Mouse (Mus musculus): ENCODE measurements around the gene Gm17651.

Gene Gm17651

DNA sequence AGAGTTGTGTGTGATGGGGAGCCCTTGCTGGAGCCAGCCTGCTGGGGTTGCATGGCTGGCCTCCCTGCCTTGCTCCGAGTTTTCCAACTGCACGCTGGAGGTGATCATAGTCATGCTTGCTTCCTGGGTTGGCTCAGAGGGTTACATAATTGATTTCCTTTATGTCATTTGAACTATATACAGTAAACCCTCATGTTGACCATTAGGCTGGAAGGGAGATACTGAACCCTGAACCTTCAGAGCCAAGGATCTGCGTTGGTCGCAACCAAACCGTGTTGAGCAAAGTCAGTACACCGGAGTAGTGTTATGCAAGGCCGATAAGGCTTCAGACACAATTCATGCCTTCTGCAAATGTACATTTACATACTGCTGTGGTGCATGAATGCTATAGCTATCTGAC, 46.6 kb downstream of the Gm17651 start:
- DNase-seq: no peak

DNA sequence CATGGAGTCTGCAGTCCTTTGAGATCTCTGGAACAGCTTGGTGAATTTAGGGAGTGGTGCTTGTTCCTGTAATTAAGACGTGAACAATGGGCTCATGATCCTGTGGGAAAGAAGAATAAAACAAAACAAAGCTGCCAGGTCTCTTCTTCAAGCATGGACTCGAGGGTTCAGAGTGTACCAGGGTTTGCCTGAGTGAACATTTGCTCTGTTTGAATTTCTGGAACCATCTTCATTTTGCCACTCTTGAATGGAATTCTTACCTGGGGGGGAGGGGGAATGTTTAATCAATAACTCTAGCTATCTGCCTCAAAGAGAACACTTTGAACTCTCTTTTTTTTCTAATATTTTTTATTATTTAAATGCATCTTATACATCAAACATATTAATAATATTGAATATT, 49.9 kb downstream of the Gm17651 start:
- DNase-seq: no peak

Measured in lung, postnatal 14 days (tissue).